Mouse (Mus musculus): ENCODE measurements around the gene Gm9945. TPM values are rescaled to one million over a fixed set of nuclear protein-coding genes. Genes with fewer than 3 reads are reported as not detected.

Gm9945 gene
- polyA plus RNA-seq, 2 experiments, result not detected

GRCm38 (mm10) chr11:53461727-53462126 lies 18.2 kb upstream of the Gm9945 start:
- Histone ChIP-seq H3K4me2 (replicated peaks; ENCODE audit: low read depth, low read length, severe bottlenecking) (no peak overlapping the region), H3K27ac (replicated peaks; ENCODE audit: low read depth, low read length) (no peak overlapping the region), H3K36me3 (ENCODE audit: control insufficient read depth, insufficient read depth, low read length) (peaks cover 8% of the 10 kb centered on the region; the same call in 1 of the 2 replicates), H3K4me3 (replicated peaks; ENCODE audit: low read length) (no peak overlapping the region), H3K4me1 (ENCODE audit: control insufficient read depth, insufficient read depth, low read length) (peaks cover 17% of the 10 kb centered on the region), H3K9me3 (ENCODE audit: control insufficient read depth, low read length) (no peaks in the 10 kb centered on the region), H3K27me3 (ENCODE audit: control insufficient read depth, insufficient read depth, low read length) (peaks cover 47% of the 10 kb centered on the region), H3K9ac (ENCODE audit: low read depth, low read length, severe bottlenecking) (no peak overlapping the region)
- no peak for TF ChIP-seq POLR2A (IDR thresholded peaks at IDR 0.05; ENCODE audit: borderline replicate concordance, extremely low read depth, insufficient read depth, insufficient read length)
- DNase-seq (ENCODE audit: low spot score) (no peak), ATAC-seq (ENCODE audit: low FRiP score, low read depth) (no peak)
- 31% methylated on average over 5 of the region's 5 CpGs for WGBS

GRCm38 (mm10) chr11:53463551-53464424 lies 16.2 kb upstream of the Gm9945 start:
- H3K4me2 ChIP-seq (replicated peaks; ENCODE audit: low read depth, low read length, severe bottlenecking), result peak overlapping the region; percentile 69
- no peaks in the 10 kb centered on the region for H3K9me3 ChIP-seq (ENCODE audit: control insufficient read depth, low read length)
- H3K4me1 ChIP-seq (ENCODE audit: control insufficient read depth, insufficient read depth, low read length), result peaks cover 11% of the 10 kb centered on the region
- no peak for TF ChIP-seq POLR2A (IDR thresholded peaks at IDR 0.05; ENCODE audit: borderline replicate concordance, extremely low read depth, insufficient read depth, insufficient read length)
- peak overlapping the region; percentile 38 for H3K4me3 ChIP-seq (replicated peaks; ENCODE audit: low read length)
- ATAC-seq (ENCODE audit: low FRiP score, low read depth) (no peak), DNase-seq (ENCODE audit: low spot score) (no peak)
- 0 out of 2 replicates have a peak overlapping the region, but pooled peaks have one; percentile 21 for H3K9ac ChIP-seq (ENCODE audit: low read depth, low read length, severe bottlenecking)
- H3K36me3 ChIP-seq (ENCODE audit: control insufficient read depth, insufficient read depth, low read length), result peaks cover 8% of the 10 kb centered on the region; the same call in 1 of the 2 replicates
- 12% methylated on average over 51 of the region's 55 CpGs for WGBS
- H3K27ac ChIP-seq (replicated peaks; ENCODE audit: low read depth, low read length), result no peak overlapping the region
- peaks cover 47% of the 10 kb centered on the region for H3K27me3 ChIP-seq (ENCODE audit: control insufficient read depth, insufficient read depth, low read length)

GRCm38 (mm10) chr11:53466231-53466971 lies 13.6 kb upstream of the Gm9945 start:
- Histone ChIP-seq H3K27ac (replicated peaks; ENCODE audit: low read depth, low read length) (no peak overlapping the region), H3K4me2 (replicated peaks; ENCODE audit: low read depth, low read length, severe bottlenecking) (peak overlapping the region; percentile 51), H3K9ac (ENCODE audit: low read depth, low read length, severe bottlenecking) (peak overlapping the region; percentile 48), H3K27me3 (ENCODE audit: control insufficient read depth, insufficient read depth, low read length) (peaks cover 57% of the 10 kb centered on the region), H3K4me1 (ENCODE audit: control insufficient read depth, insufficient read depth, low read length) (peaks cover 20% of the 10 kb centered on the region), H3K36me3 (ENCODE audit: control insufficient read depth, insufficient read depth, low read length) (peaks cover 8% of the 10 kb centered on the region; the same call in 1 of the 2 replicates), H3K4me3 (replicated peaks; ENCODE audit: low read length) (peak overlapping the region; percentile 21), H3K9me3 (ENCODE audit: control insufficient read depth, low read length) (no peaks in the 10 kb centered on the region)
- WGBS, result 8% methylated on average over 40 of the region's 40 CpGs
- peak; percentile 60; the same call in 1 of the 2 replicates for ATAC-seq (ENCODE audit: low FRiP score, low read depth)
- DNase-seq (ENCODE audit: low spot score), result peak; percentile 81
- no peak for TF ChIP-seq POLR2A (IDR thresholded peaks at IDR 0.05; ENCODE audit: borderline replicate concordance, extremely low read depth, insufficient read depth, insufficient read length)

DNA sequence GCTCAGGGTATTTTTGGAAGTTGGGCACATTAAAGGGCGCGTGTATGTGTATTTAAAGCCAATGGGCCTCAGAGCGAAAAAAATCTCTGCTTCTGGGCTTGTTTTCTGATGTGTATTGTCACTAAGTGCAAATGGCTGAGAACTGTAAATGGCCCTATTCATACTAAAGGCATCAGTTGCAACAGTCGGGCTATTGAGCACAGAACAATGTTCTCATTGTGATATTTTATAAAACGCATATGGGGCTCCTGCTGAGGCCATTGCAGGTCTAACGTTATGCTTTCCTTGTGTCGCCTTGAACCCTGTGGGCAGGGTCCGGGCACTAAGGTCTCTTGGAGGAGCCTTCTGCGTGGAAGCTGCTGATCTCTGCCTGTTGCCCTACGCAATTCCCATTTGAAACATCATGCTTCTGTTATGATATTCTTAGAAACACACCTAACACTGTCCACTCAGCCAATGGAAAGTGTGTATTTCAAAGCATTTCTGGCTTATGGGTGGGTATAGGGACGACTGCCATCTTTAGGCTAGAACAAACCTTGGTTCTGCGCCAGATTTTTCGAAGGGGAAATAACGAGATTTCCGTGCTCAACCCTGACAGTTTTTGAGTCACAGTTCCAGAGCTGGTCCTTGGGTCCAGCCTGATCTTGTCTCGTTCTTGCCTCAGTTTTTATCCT lies 10.5 kb upstream of the Gm9945 start:
- 30% methylated on average over 16 of the region's 16 CpGs for WGBS
- no peak for TF ChIP-seq POLR2A (IDR thresholded peaks at IDR 0.05; ENCODE audit: borderline replicate concordance, extremely low read depth, insufficient read depth, insufficient read length)
- Histone ChIP-seq H3K4me3 (replicated peaks; ENCODE audit: low read length) (no peak overlapping the region), H3K4me1 (ENCODE audit: control insufficient read depth, insufficient read depth, low read length) (peaks cover 15% of the 10 kb centered on the region; the same call in 1 of the 2 replicates), H3K4me2 (replicated peaks; ENCODE audit: low read depth, low read length, severe bottlenecking) (peak overlapping the region; percentile 40), H3K9ac (ENCODE audit: low read depth, low read length, severe bottlenecking) (no peak overlapping the region), H3K9me3 (ENCODE audit: control insufficient read depth, low read length) (no peaks in the 10 kb centered on the region), H3K36me3 (ENCODE audit: control insufficient read depth, insufficient read depth, low read length) (peaks cover 6% of the 10 kb centered on the region; the same call in 1 of the 2 replicates), H3K27me3 (ENCODE audit: control insufficient read depth, insufficient read depth, low read length) (peaks cover 32% of the 10 kb centered on the region), H3K27ac (replicated peaks; ENCODE audit: low read depth, low read length) (no peak overlapping the region)
- ATAC-seq (ENCODE audit: low FRiP score, low read depth), result peak; percentile 10; the same call in 1 of the 2 replicates
- no peak for DNase-seq (ENCODE audit: low spot score)
